8 mouse cellular contexts compared by ENCODE assay signal in genomic region chr8:84724683-84725082, GRCm38 (mm10). TPM values are rescaled to one million over a fixed set of nuclear protein-coding genes. Genes with fewer than 3 reads are reported as not detected.
A peak's percentile ranks its signal among the peaks of the same experiment; 100 is the strongest.
DNase-seq lines count a peak whose midpoint lies in the region; ATAC-seq and TF ChIP-seq lines count a peak whose summit lies in the region.

No protein-coding gene starts in this region.

- no peaks in the 10 kb centered on the region for H3K9me3 ChIP-seq in megakaryocyte, embryonic 14.5 days
- no peaks in the 10 kb centered on the region for H3K9me3 ChIP-seq in forebrain, embryonic 11.5 days (ENCODE audit: control insufficient read depth, low read length)
- H3K9me3 ChIP-seq in limb, embryonic 15.5 days: no peaks in the 10 kb centered on the region
- no peaks in the 10 kb centered on the region for H3K9me3 ChIP-seq in stomach, embryonic 15.5 days

- TF ChIP-seq POLR2A in kidney, adult 2 months (IDR thresholded peaks at IDR 0.05; ENCODE audit: low read depth, low read length): no peak

- no peak overlapping the region for H3K27ac ChIP-seq in forebrain, embryonic 11.5 days (ENCODE audit: low read depth, low read length)
- peak overlapping the region; percentile 98 for H3K27ac ChIP-seq in limb, embryonic 15.5 days
- H3K27ac ChIP-seq in stomach, embryonic 15.5 days: peak overlapping the region; percentile 98; the same call in 1 of the 2 replicates
- H3K27ac ChIP-seq in kidney, adult 2 months (ENCODE audit: insufficient read depth, low read depth, low read length): no peak overlapping the region

- H3K4me1 ChIP-seq in megakaryocyte, embryonic 14.5 days: peaks cover 95% of the 10 kb centered on the region
- H3K4me1 ChIP-seq in forebrain, embryonic 11.5 days (replicated peaks; ENCODE audit: control insufficient read depth, insufficient read depth, low read length): peaks cover 32% of the 10 kb centered on the region
- H3K4me1 ChIP-seq in limb, embryonic 15.5 days: peaks cover 96% of the 10 kb centered on the region
- H3K4me1 ChIP-seq in stomach, embryonic 15.5 days: peaks cover 56% of the 10 kb centered on the region
- H3K4me1 ChIP-seq in kidney, adult 2 months (ENCODE audit: control insufficient read depth, insufficient read depth, low read length): peaks cover 23% of the 10 kb centered on the region

- H3K27me3 ChIP-seq in megakaryocyte, embryonic 14.5 days (replicated peaks): no peaks in the 10 kb centered on the region
- peaks cover 7% of the 10 kb centered on the region; the same call in 1 of the 2 replicates for H3K27me3 ChIP-seq in forebrain, embryonic 11.5 days (ENCODE audit: control insufficient read depth, insufficient read depth, low read length)
- H3K27me3 ChIP-seq in limb, embryonic 15.5 days: no peaks in the 10 kb centered on the region
- no peaks in the 10 kb centered on the region for H3K27me3 ChIP-seq in stomach, embryonic 15.5 days (replicated peaks)
- H3K27me3 ChIP-seq in kidney, adult 2 months (replicated peaks; ENCODE audit: control insufficient read depth, insufficient read depth, low read length): no peaks in the 10 kb centered on the region

- DNase-seq in forebrain, embryonic 11.5 days (ENCODE audit: low spot score): no peak
- no peak for DNase-seq in urinary bladder, adult 2 months (ENCODE audit: low spot score)
- DNase-seq in left cerebral cortex, adult 11 months (ENCODE audit: low spot score): no peak
- no peak for DNase-seq in kidney, adult 2 months

- peak overlapping the region; percentile 78 for H3K4me3 ChIP-seq in megakaryocyte, embryonic 14.5 days (replicated peaks)
- no peak overlapping the region for H3K4me3 ChIP-seq in forebrain, embryonic 11.5 days (ENCODE audit: low read depth, low read length)
- no peak overlapping the region for H3K4me3 ChIP-seq in limb, embryonic 15.5 days
- no peak overlapping the region for H3K4me3 ChIP-seq in stomach, embryonic 15.5 days (replicated peaks)
- H3K4me3 ChIP-seq in kidney, adult 2 months (ENCODE audit: insufficient read depth, low read depth, low read length): no peak overlapping the region

- WGBS in forebrain, embryonic 11.5 days: 60% methylated on average over 9 of the region's 9 CpGs
- 25% methylated on average over 9 of the region's 9 CpGs for WGBS in limb, embryonic 15.5 days
- 47% methylated on average over 9 of the region's 9 CpGs for WGBS in stomach, embryonic 15.5 days
- 77% methylated on average over 9 of the region's 9 CpGs for WGBS in kidney, adult 2 months

- peak overlapping the region; percentile 16; the same call in 1 of the 2 replicates for H3K9ac ChIP-seq in forebrain, embryonic 11.5 days (ENCODE audit: low read length)
- H3K9ac ChIP-seq in limb, embryonic 15.5 days: no peak overlapping the region
- H3K9ac ChIP-seq in stomach, embryonic 15.5 days: no peak overlapping the region

- no peak overlapping the region for H3K4me2 ChIP-seq in forebrain, embryonic 11.5 days (ENCODE audit: low read depth, low read length, severe bottlenecking)
- no peak overlapping the region for H3K4me2 ChIP-seq in limb, embryonic 15.5 days
- H3K4me2 ChIP-seq in stomach, embryonic 15.5 days: peak overlapping the region; percentile 44; the same call in 1 of the 2 replicates

- peaks cover 58% of the 10 kb centered on the region for H3K36me3 ChIP-seq in megakaryocyte, embryonic 14.5 days (replicated peaks; ENCODE audit: low read length)
- no peaks in the 10 kb centered on the region; the same call in 1 of the 2 replicates for H3K36me3 ChIP-seq in forebrain, embryonic 11.5 days (ENCODE audit: control insufficient read depth, insufficient read depth, low read length)
- peaks cover 67% of the 10 kb centered on the region for H3K36me3 ChIP-seq in limb, embryonic 15.5 days
- H3K36me3 ChIP-seq in stomach, embryonic 15.5 days: peaks cover 29% of the 10 kb centered on the region
- no peaks in the 10 kb centered on the region for H3K36me3 ChIP-seq in kidney, adult 2 months (ENCODE audit: control insufficient read depth, insufficient read depth, low read length)

- no peak for TF ChIP-seq CTCF in kidney, adult 2 months (conservative IDR thresholded peaks at IDR 0.05; ENCODE audit: insufficient read depth, insufficient read length, low read depth, low read length)

- no peak for ATAC-seq in megakaryocyte, adult 5-6 weeks (ENCODE audit: poor library complexity, severe bottlenecking)
- no peak for ATAC-seq in forebrain, embryonic 11.5 days (replicated peaks; ENCODE audit: low FRiP score)
- no peak for ATAC-seq in limb, embryonic 15.5 days (ENCODE audit: insufficient number of reproducible peaks, low FRiP score, low TSS enrichment, low read depth)
- no peak for ATAC-seq in stomach, embryonic 15.5 days (ENCODE audit: insufficient read depth, low FRiP score, low read depth)

RNA-seq across cellular contexts. Expression of gene G430095P16Rik, which starts 1.9 kb away (rescaled TPM):
- polyA plus RNA-seq in megakaryocyte, embryonic 14.5 days (2012; ENCODE audit: insufficient read depth, low replicate concordance): 2.7 and 19.7 TPM in 2 replicates
- 40.4 and 45.2 TPM in 2 replicates for total RNA-seq in megakaryocyte, adult 5-6 weeks (2015)
- 20.6 and 25.5 TPM in 2 replicates for total RNA-seq in megakaryocyte, adult 5-6 weeks (2017)
- 3.0 and 3.1 TPM in 2 replicates for polyA plus RNA-seq in forebrain, embryonic 11.5 days (2014; fragmentation: Nextera tagmentation; extraction: Ambion mirVana)
- polyA plus RNA-seq in limb, embryonic 15.5 days (2015; fragmentation: Nextera tagmentation; extraction: Ambion mirVana): 3.8 and 5.5 TPM in 2 replicates
- polyA plus RNA-seq in stomach, embryonic 15.5 days (2015; fragmentation: Nextera tagmentation; extraction: Ambion mirVana): 3.5 and 4.1 TPM in 2 replicates
- polyA plus RNA-seq in urinary bladder, adult 2 months (2012; rRNA removed): 1.0 and 1.2 TPM in 2 replicates
- 0.65 and 0.81 TPM in 2 replicates for polyA plus RNA-seq in kidney, adult 2 months (2012; rRNA removed)

RNA-seq across cellular contexts. Expression of gene Lyl1, which starts 23.4 kb away (rescaled TPM):
- 347 and 510 TPM in 2 replicates for polyA plus RNA-seq in megakaryocyte, embryonic 14.5 days (2012; ENCODE audit: insufficient read depth, low replicate concordance)
- total RNA-seq in megakaryocyte, adult 5-6 weeks (2015): 69.0 and 69.9 TPM in 2 replicates
- 60.3 and 62.0 TPM in 2 replicates for total RNA-seq in megakaryocyte, adult 5-6 weeks (2017)
- polyA plus RNA-seq in forebrain, embryonic 11.5 days (2014; fragmentation: Nextera tagmentation; extraction: Ambion mirVana): 5.0 and 5.7 TPM in 2 replicates
- 5.6 and 6.0 TPM in 2 replicates for polyA plus RNA-seq in limb, embryonic 15.5 days (2015; fragmentation: Nextera tagmentation; extraction: Ambion mirVana)
- polyA plus RNA-seq in stomach, embryonic 15.5 days (2015; fragmentation: Nextera tagmentation; extraction: Ambion mirVana): 7.1 and 9.7 TPM in 2 replicates
- polyA plus RNA-seq in urinary bladder, adult 2 months (2012; rRNA removed): 7.8 and 8.7 TPM in 2 replicates
- polyA plus RNA-seq in kidney, adult 2 months (2012; rRNA removed): 3.2 and 4.1 TPM in 2 replicates

RNA-seq across cellular contexts. Expression of gene Nacc1, which starts 37.0 kb away (rescaled TPM):
- 144 and 266 TPM in 2 replicates for polyA plus RNA-seq in megakaryocyte, embryonic 14.5 days (2012; ENCODE audit: insufficient read depth, low replicate concordance)
- 42.8 and 43.0 TPM in 2 replicates for total RNA-seq in megakaryocyte, adult 5-6 weeks (2015)
- 31.8 and 36.8 TPM in 2 replicates for total RNA-seq in megakaryocyte, adult 5-6 weeks (2017)
- polyA plus RNA-seq in forebrain, embryonic 11.5 days (2014; fragmentation: Nextera tagmentation; extraction: Ambion mirVana): 34.6 and 37.7 TPM in 2 replicates
- 13.5 and 13.8 TPM in 2 replicates for polyA plus RNA-seq in limb, embryonic 15.5 days (2015; fragmentation: Nextera tagmentation; extraction: Ambion mirVana)
- polyA plus RNA-seq in stomach, embryonic 15.5 days (2015; fragmentation: Nextera tagmentation; extraction: Ambion mirVana): 15.8 and 17.4 TPM in 2 replicates
- 39.5 and 49.4 TPM in 2 replicates for polyA plus RNA-seq in urinary bladder, adult 2 months (2012; rRNA removed)
- 85.8 and 93.9 TPM in 2 replicates for polyA plus RNA-seq in kidney, adult 2 months (2012; rRNA removed)

RNA-seq across cellular contexts. Expression of gene Trmt1, which starts 38.6 kb away (rescaled TPM):
- polyA plus RNA-seq in megakaryocyte, embryonic 14.5 days (2012; ENCODE audit: insufficient read depth, low replicate concordance): 107 and 120 TPM in 2 replicates
- 29.5 and 35.9 TPM in 2 replicates for total RNA-seq in megakaryocyte, adult 5-6 weeks (2015)
- 37.6 and 40.4 TPM in 2 replicates for total RNA-seq in megakaryocyte, adult 5-6 weeks (2017)
- 52.7 and 72.3 TPM in 2 replicates for polyA plus RNA-seq in forebrain, embryonic 11.5 days (2014; fragmentation: Nextera tagmentation; extraction: Ambion mirVana)
- polyA plus RNA-seq in limb, embryonic 15.5 days (2015; fragmentation: Nextera tagmentation; extraction: Ambion mirVana): 63.3 and 64.5 TPM in 2 replicates
- 56.2 and 63.9 TPM in 2 replicates for polyA plus RNA-seq in stomach, embryonic 15.5 days (2015; fragmentation: Nextera tagmentation; extraction: Ambion mirVana)
- polyA plus RNA-seq in urinary bladder, adult 2 months (2012; rRNA removed): 71.7 and 76.3 TPM in 2 replicates
- 73.7 and 98.9 TPM in 2 replicates for polyA plus RNA-seq in kidney, adult 2 months (2012; rRNA removed)

Comparison
In these comparisons a context has a peak if more than half of its experiments do, and no peak if none do; other contexts are left out.
1. H3K27ac ChIP-seq: peak in limb, embryonic 15.5 days (single experiment) and stomach, embryonic 15.5 days (single experiment); none in forebrain, embryonic 11.5 days (single experiment) and kidney, adult 2 months (single experiment).
2. RNA of gene Lyl1, which starts 23.4 kb away (polyA plus RNA-seq): 347 to 510 TPM in megakaryocyte, embryonic 14.5 days; 7.1 to 9.7 TPM in stomach, embryonic 15.5 days, 7.8 to 8.7 TPM in urinary bladder, adult 2 months, 5.6 to 6.0 TPM in limb, embryonic 15.5 days, 5.0 to 5.7 TPM in forebrain, embryonic 11.5 days and 3.2 to 4.1 TPM in kidney, adult 2 months; every median in the first group is over 10 times any median in the second.